Comparison of ENCODE assay signal across 13 mouse cellular contexts in the genomic region with DNA sequence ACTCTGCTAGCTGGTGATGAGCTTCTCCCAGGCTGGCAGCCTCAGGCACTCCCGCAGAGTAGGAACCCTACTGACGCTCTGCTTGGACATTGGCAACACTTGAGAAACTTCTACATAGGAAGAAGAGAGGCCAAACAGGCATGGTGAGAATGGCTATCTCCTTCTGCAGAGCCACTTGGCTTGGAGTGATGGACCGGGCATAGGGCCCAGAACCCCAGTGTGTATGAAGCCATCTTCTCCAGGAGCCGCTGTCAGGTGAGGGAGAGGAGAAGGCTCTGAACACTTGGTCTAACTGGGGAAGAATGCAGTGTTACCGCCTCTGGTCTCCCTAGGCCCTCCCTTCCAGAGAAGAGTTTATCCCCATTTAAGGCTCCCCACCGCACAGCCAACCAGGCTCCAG. TPM values are rescaled to one million over a fixed set of nuclear protein-coding genes. Genes with fewer than 3 reads are reported as not detected.
"Had no signal": no experiment of that assay in that cellular context is flagged by ENCODE, and none has a peak within 500 bp of the region (broad histone marks: within the 10 kb centered on the region; RNA-seq: fewer than 3 reads in every experiment).

No protein-coding gene starts in this region.

- H3K36me3 ChIP-seq: limb, embryonic 12.5 days; limb, embryonic 15.5 days had no signal

- H3K4me1 ChIP-seq: limb, embryonic 12.5 days; limb, embryonic 15.5 days had no signal

- H3K4me3 ChIP-seq: layer of hippocampus, adult 2 months; limb, embryonic 12.5 days; limb, embryonic 15.5 days had no signal

- DNase-seq: kidney, postnatal 25 days; layer of hippocampus, adult 9-11 months; liver, postnatal 0 days; lung, embryonic 14.5 days; midbrain, embryonic 14.5 days; thymus, adult 18-20 months; thymus, postnatal 36 days had no signal

- ATAC-seq: liver, postnatal 0 days; lung, postnatal 0 days had no signal

- H3K9me3 ChIP-seq: limb, embryonic 12.5 days; limb, embryonic 15.5 days had no signal

- H3K27me3 ChIP-seq: limb, embryonic 15.5 days had no signal

RNA-seq across cellular contexts. Expression of gene Shisal1, which starts 19.3 kb away (rescaled TPM):
- total RNA-seq: megakaryocyte, adult 5-6 weeks had no signal
- polyA plus RNA-seq: macrophage had no signal
